Mouse (Mus musculus) testis, adult 2 months (tissue): ENCODE results near the gene Pax7.

Experiments
- CTCF ChIP-seq: fragments of 200-500 bp; IDR thresholded peaks from 2 replicates; pipeline ENCODE4 v1.5.1; 2012; ENCODE audit warnings: low read depth, mild to moderate bottlenecking, inconsistent platforms, low read length, moderate library complexity; ENCODE audit not compliant: control insufficient read depth, insufficient read depth, insufficient replicate concordance
- POLR2A ChIP-seq: fragments of 200-500 bp; IDR thresholded peaks from 2 replicates; pipeline ENCODE4 v1.6.1; 2012; ENCODE audit warnings: low read depth, mild to moderate bottlenecking, inconsistent platforms, low read length, moderate library complexity; ENCODE audit not compliant: control insufficient read depth

DNA sequence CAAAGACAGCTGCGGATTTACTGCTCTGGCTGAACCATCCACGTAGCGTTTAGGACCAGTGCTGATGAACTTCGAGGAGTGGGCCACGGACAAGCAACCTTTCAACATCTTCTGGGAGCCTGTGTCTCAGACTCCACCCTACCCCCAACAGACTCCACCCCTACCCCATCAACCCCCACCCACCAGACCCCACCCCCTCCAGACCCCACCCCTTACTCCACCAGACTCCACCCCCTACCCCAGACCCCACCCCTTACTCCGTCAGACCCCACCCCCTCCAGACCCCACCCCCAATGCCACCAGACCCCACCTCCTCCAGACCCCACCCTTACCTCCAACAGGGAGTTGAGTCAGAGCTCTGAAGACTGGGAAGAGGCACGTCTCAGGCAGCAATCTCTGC is 10.1 kb upstream of the Pax7 start:
- no peak for TF ChIP-seq POLR2A
- TF ChIP-seq CTCF, result no peak
